Mouse (Mus musculus) limb, embryonic 14.5 days (tissue): ENCODE data around the gene Brwd1. TPM values are rescaled to one million over a fixed set of nuclear protein-coding genes. Genes with fewer than 3 reads are reported as not detected.

Source experiments
- ATAC-seq: fragments of 200-750 bp; cut with Nextera tagmentation; 2 replicates; pipeline ENCODE4 v1.8.0; 2017; ENCODE audit warnings: low read depth, moderate number of reproducible peaks, moderate TSS enrichment; ENCODE audit not compliant: low FRiP score
- DNase-seq: peaks from one replicate; pipeline ENCODE4 v3.0.0-alpha.2; 2015; ENCODE audit warnings: low spot score
- H3K27ac ChIP-seq: fragments of 300-500 bp; sonication (generic); replicated peaks from 2 replicates; pipeline ENCODE4 v1.5.1; 2014; ENCODE audit warnings: low read depth, mild to moderate bottlenecking, low read length, moderate library complexity, mixed read lengths
- H3K27me3 ChIP-seq: fragments of 300-500 bp; sonication (generic); 2 replicates; pipeline ENCODE4 v1.6.1; 2014; ENCODE audit warnings: low read length, mixed read lengths; ENCODE audit not compliant: control insufficient read depth, insufficient read depth
- H3K36me3 ChIP-seq: fragments of 300-500 bp; sonication (generic); 2 replicates; pipeline ENCODE4 v1.6.1; 2014; ENCODE audit warnings: mild to moderate bottlenecking, low read length, moderate library complexity, mixed read lengths; ENCODE audit not compliant: control insufficient read depth, insufficient read depth
- H3K4me1 ChIP-seq: fragments of 300-500 bp; sonication (generic); 2 replicates; pipeline ENCODE4 v1.6.1; 2014; ENCODE audit warnings: antibody characterized with exemption, low read length, mixed read lengths; ENCODE audit not compliant: control insufficient read depth, insufficient read depth
- H3K4me2 ChIP-seq: fragments of 300-500 bp; sonication (generic); replicated peaks from 2 replicates; pipeline ENCODE4 v1.6.1; 2014; ENCODE audit warnings: low read depth, mild to moderate bottlenecking, low read length, moderate library complexity; ENCODE audit not compliant: severe bottlenecking
- H3K4me3 ChIP-seq: fragments of 300-500 bp; sonication (generic); replicated peaks from 2 replicates; pipeline ENCODE4 v1.5.1; 2014; ENCODE audit warnings: low read length
- H3K9ac ChIP-seq: fragments of 300-500 bp; sonication (generic); 2 replicates; pipeline ENCODE4 v1.6.1; 2014; ENCODE audit warnings: mild to moderate bottlenecking, low read depth, low read length, moderate library complexity; ENCODE audit not compliant: severe bottlenecking
- H3K9me3 ChIP-seq: fragments of 300-500 bp; sonication (generic); 2 replicates; pipeline ENCODE4 v1.6.1; 2016; ENCODE audit warnings: low read length; ENCODE audit not compliant: control insufficient read depth
- POLR2A ChIP-seq: fragments of 200-500 bp; IDR thresholded peaks from 2 replicates; pipeline ENCODE4 v1.8.0; 2012; ENCODE audit warnings: inconsistent platforms, mild to moderate bottlenecking, moderate library complexity, borderline replicate concordance; ENCODE audit not compliant: insufficient read depth, insufficient read length; ENCODE audit errors: extremely low read depth
- WGBS: fragments of 180-500 bp; shearing (Covaris S2); extraction: QIAGEN DNeasy Blood & Tissue Kit; methylation state at CpG from one replicate; pipeline ENCODE4 v1.1.7; 2014; 5-methylcytosine and 5-hydroxymethylcytosine counted together
- polyA plus RNA-seq, 2 experiments: library from polyadenylated mRNA; depleted of rRNA in 1 of 2; stranded (reverse) in 1 of 2; unstranded in 1 of 2; fragments of >200 nt; fragmentation: Nextera tagmentation in 1 of 2; extraction: Ambion mirVana in 1 of 2; gene quantifications; 2 replicates each; pipeline versions ENCODE4 v1.2.1 to v1.2.3; 2012 to 2014

Gene Brwd1
- polyA plus RNA-seq, 2 experiments, result 73.5 to 107 TPM

DNA sequence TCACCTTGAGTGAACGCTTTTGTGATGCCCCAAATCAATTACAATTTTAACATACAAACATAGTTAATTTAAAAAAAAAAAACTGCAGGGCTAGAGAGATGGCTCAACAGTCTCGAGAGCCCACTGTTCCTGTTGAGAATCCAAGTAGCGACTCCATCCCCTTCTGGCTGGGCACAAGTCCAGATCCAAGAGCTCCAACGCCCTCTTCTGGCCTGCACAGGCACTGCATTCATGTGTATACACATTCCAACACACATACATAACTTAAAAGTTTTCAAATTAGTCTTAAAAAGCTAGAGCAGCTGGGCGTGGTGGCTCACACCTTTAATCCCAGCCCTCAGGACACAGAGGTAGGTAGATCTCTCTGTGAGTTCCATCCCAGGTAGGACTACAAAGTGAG is 125.7 kb downstream of the Brwd1 start:
- no peak overlapping the region for H3K27ac ChIP-seq
- no peaks in the 10 kb centered on the region for H3K36me3 ChIP-seq
- H3K4me3 ChIP-seq, result no peak overlapping the region
- H3K27me3 ChIP-seq, result no peaks in the 10 kb centered on the region
- no peak for TF ChIP-seq POLR2A
- no peak for ATAC-seq
- no peak overlapping the region for H3K9ac ChIP-seq
- no peaks in the 10 kb centered on the region for H3K9me3 ChIP-seq
- WGBS, result 60% methylated on average over 5 of the region's 5 CpGs
- no peak for DNase-seq
- H3K4me2 ChIP-seq, result no peak overlapping the region
- H3K4me1 ChIP-seq, result no peaks in the 10 kb centered on the region

GRCm38 (mm10) chr16:95955716-95956346 is 126.5 kb downstream of the Brwd1 start:
- no peak overlapping the region for H3K4me2 ChIP-seq
- H3K36me3 ChIP-seq, result no peaks in the 10 kb centered on the region
- no peak for TF ChIP-seq POLR2A
- no peak overlapping the region for H3K9ac ChIP-seq
- no peaks in the 10 kb centered on the region for H3K27me3 ChIP-seq
- DNase-seq (no peak), ATAC-seq (no peak)
- H3K27ac ChIP-seq, result no peak overlapping the region
- 63% methylated on average over 5 of the region's 5 CpGs for WGBS
- H3K4me3 ChIP-seq, result no peak overlapping the region
- no peaks in the 10 kb centered on the region for H3K4me1 ChIP-seq
- no peaks in the 10 kb centered on the region for H3K9me3 ChIP-seq

DNA sequence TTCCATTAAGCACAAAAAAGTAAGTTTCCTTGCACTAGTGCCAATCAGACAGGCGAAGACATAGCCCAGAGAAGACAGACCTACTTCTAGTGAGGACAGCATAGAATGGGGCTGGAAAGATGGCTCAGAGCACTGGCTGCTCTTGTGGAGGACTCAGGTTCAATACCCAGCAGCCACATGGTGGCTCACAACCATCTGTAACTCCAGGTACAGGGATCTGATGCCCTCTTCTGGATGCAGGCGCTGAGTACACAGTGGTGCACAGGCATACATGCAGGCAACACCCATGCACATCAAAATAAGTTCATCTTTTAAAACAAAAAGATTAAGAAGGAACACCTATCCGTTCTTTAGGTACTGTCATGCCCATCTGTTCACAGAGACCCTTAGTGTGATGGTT is 128.0 kb downstream of the Brwd1 start:
- Histone ChIP-seq H3K4me1 (no peaks in the 10 kb centered on the region), H3K9me3 (no peaks in the 10 kb centered on the region), H3K27me3 (no peaks in the 10 kb centered on the region), H3K4me2 (no peak overlapping the region), H3K9ac (no peak overlapping the region), H3K4me3 (no peak overlapping the region), H3K36me3 (no peaks in the 10 kb centered on the region), H3K27ac (no peak overlapping the region)
- no peak for ATAC-seq
- DNase-seq, result no peak
- no peak for TF ChIP-seq POLR2A
- 90% methylated on average over 3 of the region's 3 CpGs for WGBS

DNA sequence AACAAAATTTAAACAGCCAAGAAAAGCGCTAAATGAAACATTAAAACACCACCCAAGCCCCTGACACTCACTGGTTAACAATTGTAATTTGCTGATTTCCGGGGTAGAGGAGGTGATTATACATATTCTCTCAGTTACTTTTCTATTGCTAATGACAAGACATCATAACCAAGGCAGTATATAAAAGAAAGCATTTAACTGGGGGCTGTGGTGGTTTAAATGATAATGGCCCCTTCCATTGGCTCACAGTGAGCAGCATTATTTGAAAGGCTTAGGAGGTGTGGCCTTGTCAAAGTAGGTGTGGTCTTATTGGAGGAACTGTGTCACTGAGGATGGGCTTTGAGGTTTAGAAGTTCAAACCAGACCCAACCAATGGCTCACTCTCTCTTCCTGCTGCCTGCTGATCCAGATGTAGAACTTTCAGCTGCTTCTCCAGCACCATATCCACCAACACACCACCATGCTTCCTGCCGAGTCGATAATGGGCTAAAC is 129.1 kb downstream of the Brwd1 start:
- no peak for ATAC-seq
- H3K9ac ChIP-seq, result no peak overlapping the region
- H3K4me2 ChIP-seq, result no peak overlapping the region
- 87% methylated on average over 4 of the region's 4 CpGs for WGBS
- no peak for TF ChIP-seq POLR2A
- no peak overlapping the region for H3K27ac ChIP-seq
- no peaks in the 10 kb centered on the region for H3K9me3 ChIP-seq
- no peak overlapping the region for H3K4me3 ChIP-seq
- no peaks in the 10 kb centered on the region for H3K4me1 ChIP-seq
- no peak for DNase-seq
- no peaks in the 10 kb centered on the region for H3K27me3 ChIP-seq
- H3K36me3 ChIP-seq, result no peaks in the 10 kb centered on the region

DNA sequence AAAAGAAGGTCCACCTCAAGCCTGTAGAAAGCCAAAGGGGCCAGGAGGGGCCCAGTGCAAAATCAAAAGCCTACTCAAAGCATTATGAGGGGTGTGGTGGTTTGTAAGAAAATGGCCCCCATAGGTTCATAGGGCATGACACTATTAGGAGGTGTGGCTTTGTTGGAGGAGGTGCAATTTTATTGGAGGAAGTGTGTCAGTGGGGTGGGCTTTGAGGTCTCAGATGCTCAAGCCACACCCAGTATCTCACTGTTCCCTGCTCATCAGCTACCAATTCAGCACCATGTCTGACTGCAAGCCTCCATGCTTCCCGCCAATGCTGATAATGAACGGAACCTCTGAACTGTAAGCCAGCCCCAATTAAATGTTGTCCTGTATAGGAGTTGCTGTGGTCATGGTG is 130.9 kb downstream of the Brwd1 start:
- no peak for ATAC-seq
- 100% methylated on average over 2 of the region's 2 CpGs for WGBS
- Histone ChIP-seq H3K27me3 (no peaks in the 10 kb centered on the region), H3K4me3 (no peak overlapping the region), H3K36me3 (no peaks in the 10 kb centered on the region), H3K9ac (no peak overlapping the region), H3K9me3 (no peaks in the 10 kb centered on the region), H3K27ac (no peak overlapping the region), H3K4me1 (peaks cover 2% of the 10 kb centered on the region), H3K4me2 (no peak overlapping the region)
- no peak for TF ChIP-seq POLR2A
- DNase-seq, result no peak
